Mouse (Mus musculus): Measurements from ENCODE around the gene Pth1r. TPM values are rescaled to one million over a fixed set of nuclear protein-coding genes. Genes with fewer than 3 reads are reported as not detected.

Gene Pth1r
- polyA plus RNA-seq (2015; fragmentation: Nextera tagmentation; extraction: Ambion mirVana) = 2.3 and 2.5 TPM in 2 replicates

GRCm38 (mm10) chr9:110746961-110747360 lies at the start of gene Pth1r:
Gene Pth1r (minus strand): TSS chr9:110747145.
- H3K27ac ChIP-seq (ENCODE audit: low read length) = no peak within 1 kb of the TSS
- 57% methylated on average over 7 of the region's 7 CpGs for WGBS (ENCODE audit: insufficient replicate concordance)
- no peak within 1 kb of the TSS for H3K9ac ChIP-seq (ENCODE audit: low read depth, low read length)
- H3K4me3 ChIP-seq (ENCODE audit: low read depth, low read length) = no peak within 1 kb of the TSS
- no peaks in the 10 kb centered on the region; the same call in 1 of the 2 replicates for H3K4me1 ChIP-seq (ENCODE audit: control insufficient read depth, low read depth, low read length)
- H3K36me3 ChIP-seq (ENCODE audit: control insufficient read depth, insufficient read depth) = no peaks in the 10 kb centered on the region
- no peak for ATAC-seq (ENCODE audit: low read depth)
- no peak within 1 kb of the TSS for H3K4me2 ChIP-seq (ENCODE audit: low read depth, low read length)
- peaks cover 38% of the 10 kb centered on the region for H3K27me3 ChIP-seq (ENCODE audit: control insufficient read depth, insufficient read depth, low read depth, low read length)
- no peaks in the 10 kb centered on the region for H3K9me3 ChIP-seq (replicated peaks; ENCODE audit: control insufficient read depth, low read length)

DNA sequence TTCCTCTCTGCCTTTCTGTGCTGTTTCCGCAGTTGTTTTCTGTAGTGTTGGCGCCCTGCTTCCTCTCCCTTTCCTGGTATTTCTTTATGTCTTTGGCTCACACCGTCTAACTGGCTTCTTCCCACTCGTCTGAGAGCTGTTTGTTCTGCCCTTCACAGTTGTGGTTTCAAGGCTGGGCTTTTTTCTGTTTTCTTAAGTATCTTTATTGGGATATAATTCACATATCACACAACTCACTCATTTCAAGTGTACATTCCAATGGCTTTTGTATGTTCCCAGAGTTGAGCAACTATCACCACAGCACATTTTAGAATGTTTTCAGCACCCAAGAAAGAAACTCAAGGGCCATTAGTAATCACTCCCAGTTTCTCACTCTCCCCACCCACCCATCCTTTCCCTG lies 43.5 kb upstream of the Pth1r start:
- no peak overlapping the region for H3K4me2 ChIP-seq (ENCODE audit: low read depth, low read length)
- no peak overlapping the region for H3K9ac ChIP-seq (ENCODE audit: low read depth, low read length)
- no peaks in the 10 kb centered on the region for H3K36me3 ChIP-seq (ENCODE audit: control insufficient read depth, insufficient read depth)
- H3K4me3 ChIP-seq (ENCODE audit: low read depth, low read length) = no peak overlapping the region
- ATAC-seq (ENCODE audit: low read depth) = no peak
- no peaks in the 10 kb centered on the region for H3K27me3 ChIP-seq (ENCODE audit: control insufficient read depth, insufficient read depth, low read depth, low read length)
- H3K9me3 ChIP-seq (replicated peaks; ENCODE audit: control insufficient read depth, low read length) = no peaks in the 10 kb centered on the region
- H3K4me1 ChIP-seq (ENCODE audit: control insufficient read depth, low read depth, low read length) = no peaks in the 10 kb centered on the region
- WGBS (ENCODE audit: insufficient replicate concordance) = 46% methylated on average over 4 of the region's 4 CpGs
- H3K27ac ChIP-seq (ENCODE audit: low read length) = no peak overlapping the region

- WGBS (ENCODE audit: insufficient replicate concordance) = 69% methylated on average over 3 of the region's 3 CpGs
- Histone ChIP-seq H3K4me2 (ENCODE audit: low read depth, low read length) (no peak overlapping the region), H3K27me3 (ENCODE audit: control insufficient read depth, insufficient read depth, low read depth, low read length) (no peaks in the 10 kb centered on the region)
Measured at GRCm38 (mm10) chr9:110788169-110788568, 41.2 kb upstream of the Pth1r start.

DNA sequence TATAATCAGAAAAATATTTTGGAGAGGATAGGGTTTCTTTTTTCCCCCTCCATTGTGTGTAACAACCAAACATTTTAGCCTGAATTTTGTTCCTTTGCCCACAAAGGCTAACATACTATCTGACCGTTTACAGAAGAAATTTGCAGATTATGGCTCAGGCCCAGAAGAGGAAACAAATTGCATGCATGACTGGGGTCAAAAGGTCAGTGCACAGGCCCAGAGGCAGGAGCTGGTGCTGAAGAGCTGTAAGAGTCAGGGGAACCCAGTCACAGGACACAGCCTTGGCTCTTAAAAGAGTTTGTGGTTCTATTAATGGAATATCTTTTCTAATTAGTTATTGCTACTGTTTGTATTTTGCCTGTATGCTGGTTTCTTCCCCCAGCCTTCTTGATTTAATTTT lies 36.7 kb upstream of the Pth1r start:
- no peak overlapping the region for H3K4me2 ChIP-seq (ENCODE audit: low read depth, low read length)
- no peaks in the 10 kb centered on the region for H3K4me1 ChIP-seq (ENCODE audit: control insufficient read depth, low read depth, low read length)
- no peak overlapping the region for H3K9ac ChIP-seq (ENCODE audit: low read depth, low read length)
- H3K36me3 ChIP-seq (ENCODE audit: control insufficient read depth, insufficient read depth) = no peaks in the 10 kb centered on the region
- H3K9me3 ChIP-seq (replicated peaks; ENCODE audit: control insufficient read depth, low read length) = no peaks in the 10 kb centered on the region
- no peak overlapping the region for H3K4me3 ChIP-seq (ENCODE audit: low read depth, low read length)
- H3K27ac ChIP-seq (ENCODE audit: low read length) = no peak overlapping the region
- 17% methylated on average over 1 of the region's 1 CpGs for WGBS (ENCODE audit: insufficient replicate concordance)
- ATAC-seq (ENCODE audit: low read depth) = no peak
- peaks cover 11% of the 10 kb centered on the region; the same call in 1 of the 2 replicates for H3K27me3 ChIP-seq (ENCODE audit: control insufficient read depth, insufficient read depth, low read depth, low read length)

More at GRCm38 (mm10) chr9:110788169-110788568, 41.2 kb upstream of the Pth1r start:
- Histone ChIP-seq H3K36me3 (ENCODE audit: control insufficient read depth, insufficient read depth) (no peaks in the 10 kb centered on the region), H3K27ac (ENCODE audit: low read length) (no peak overlapping the region), H3K4me3 (ENCODE audit: low read depth, low read length) (no peak overlapping the region), H3K9me3 (replicated peaks; ENCODE audit: control insufficient read depth, low read length) (no peaks in the 10 kb centered on the region), H3K4me1 (ENCODE audit: control insufficient read depth, low read depth, low read length) (no peaks in the 10 kb centered on the region), H3K9ac (ENCODE audit: low read depth, low read length) (no peak overlapping the region)
- no peak for ATAC-seq (ENCODE audit: low read depth)

DNA sequence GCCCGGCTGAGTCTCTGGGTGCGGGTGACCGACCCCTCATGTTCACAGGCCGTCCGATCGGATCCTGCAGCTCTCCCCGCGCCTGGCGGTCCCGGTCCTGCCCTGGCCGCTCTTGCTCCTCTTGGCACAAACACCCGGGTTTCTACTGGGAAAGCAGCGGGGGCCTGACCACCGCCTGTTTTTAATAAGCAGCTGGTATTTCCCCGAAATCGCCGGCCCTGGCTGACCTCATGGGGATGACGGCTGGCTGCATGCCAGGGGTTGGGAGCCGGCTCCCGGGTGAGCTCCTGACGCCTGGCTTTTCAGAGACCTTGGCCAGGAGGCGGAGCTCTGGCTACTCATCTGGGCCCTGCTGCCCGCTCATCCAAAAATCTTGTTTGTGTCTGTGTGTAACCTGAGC lies 34.8 kb upstream of the Pth1r start:
- ATAC-seq (ENCODE audit: low read depth) = peak; percentile 71
- Histone ChIP-seq H3K27me3 (ENCODE audit: control insufficient read depth, insufficient read depth, low read depth, low read length) (peaks cover 11% of the 10 kb centered on the region; the same call in 1 of the 2 replicates), H3K4me2 (ENCODE audit: low read depth, low read length) (peak overlapping the region; percentile 62), H3K4me1 (ENCODE audit: control insufficient read depth, low read depth, low read length) (no peaks in the 10 kb centered on the region), H3K36me3 (ENCODE audit: control insufficient read depth, insufficient read depth) (no peaks in the 10 kb centered on the region), H3K9ac (ENCODE audit: low read depth, low read length) (no peak overlapping the region), H3K4me3 (ENCODE audit: low read depth, low read length) (peak overlapping the region; percentile 46), H3K9me3 (replicated peaks; ENCODE audit: control insufficient read depth, low read length) (no peaks in the 10 kb centered on the region), H3K27ac (ENCODE audit: low read length) (no peak overlapping the region)
- WGBS (ENCODE audit: insufficient replicate concordance) = 3% methylated on average over 23 of the region's 23 CpGs

GRCm38 (mm10) chr9:110781256-110781721 lies 34.3 kb upstream of the Pth1r start:
- H3K9me3 ChIP-seq (replicated peaks; ENCODE audit: control insufficient read depth, low read length) = no peaks in the 10 kb centered on the region
- peaks cover 11% of the 10 kb centered on the region; the same call in 1 of the 2 replicates for H3K27me3 ChIP-seq (ENCODE audit: control insufficient read depth, insufficient read depth, low read depth, low read length)
- peak; percentile 88 for ATAC-seq (ENCODE audit: low read depth)
- H3K9ac ChIP-seq (ENCODE audit: low read depth, low read length) = no peak overlapping the region; the same call in 1 of the 2 replicates
- H3K4me3 ChIP-seq (ENCODE audit: low read depth, low read length) = peak overlapping the region; percentile 46
- no peak overlapping the region for H3K27ac ChIP-seq (ENCODE audit: low read length)
- H3K36me3 ChIP-seq (ENCODE audit: control insufficient read depth, insufficient read depth) = no peaks in the 10 kb centered on the region
- under 1% methylated on average over 43 of the region's 43 CpGs for WGBS (ENCODE audit: insufficient replicate concordance)
- peak overlapping the region; percentile 62 for H3K4me2 ChIP-seq (ENCODE audit: low read depth, low read length)
- H3K4me1 ChIP-seq (ENCODE audit: control insufficient read depth, low read depth, low read length) = no peaks in the 10 kb centered on the region

DNA sequence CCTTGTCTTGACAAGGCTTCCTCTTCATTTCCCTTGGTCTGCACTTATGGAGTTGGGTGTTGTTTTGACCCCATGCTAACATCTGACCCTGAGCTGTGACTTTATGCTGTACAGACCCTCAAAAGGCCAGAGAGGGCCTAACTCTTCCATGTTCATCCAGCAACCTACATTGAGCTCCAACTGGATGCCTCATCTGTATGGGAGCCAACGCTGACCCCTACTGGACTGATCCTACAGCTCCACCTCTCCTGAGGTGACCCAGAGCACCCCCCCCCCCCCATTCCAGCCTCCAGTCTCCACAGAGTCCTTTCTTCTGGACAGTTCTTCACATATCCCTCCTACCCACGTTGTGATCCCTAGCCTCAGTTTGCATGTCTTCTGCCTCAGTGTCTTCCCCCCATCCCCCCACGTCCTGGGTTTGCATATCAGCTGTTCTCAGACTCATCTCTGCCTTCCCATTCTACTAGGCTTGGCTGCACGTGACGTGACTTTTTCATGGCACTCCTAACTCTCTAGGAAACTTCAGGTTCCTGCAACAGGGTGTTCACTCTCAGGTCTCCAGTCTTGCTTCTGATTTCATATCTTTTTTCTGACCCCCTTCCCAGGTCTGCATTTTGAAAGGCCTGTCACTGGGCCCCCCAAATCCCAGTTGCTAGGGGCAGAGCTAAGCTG lies 32.4 kb upstream of the Pth1r start:
- Histone ChIP-seq H3K27me3 (ENCODE audit: control insufficient read depth, insufficient read depth, low read depth, low read length) (peaks cover 11% of the 10 kb centered on the region; the same call in 1 of the 2 replicates), H3K36me3 (ENCODE audit: control insufficient read depth, insufficient read depth) (no peaks in the 10 kb centered on the region), H3K4me1 (ENCODE audit: control insufficient read depth, low read depth, low read length) (no peaks in the 10 kb centered on the region), H3K4me3 (ENCODE audit: low read depth, low read length) (no peak overlapping the region), H3K27ac (ENCODE audit: low read length) (no peak overlapping the region), H3K4me2 (ENCODE audit: low read depth, low read length) (no peak overlapping the region), H3K9me3 (replicated peaks; ENCODE audit: control insufficient read depth, low read length) (no peaks in the 10 kb centered on the region), H3K9ac (ENCODE audit: low read depth, low read length) (no peak overlapping the region)
- 30% methylated on average over 5 of the region's 5 CpGs for WGBS (ENCODE audit: insufficient replicate concordance)
- no peak for ATAC-seq (ENCODE audit: low read depth)

GRCm38 (mm10) chr9:110778559-110778958 lies 31.6 kb upstream of the Pth1r start:
- Histone ChIP-seq H3K27me3 (ENCODE audit: control insufficient read depth, insufficient read depth, low read depth, low read length) (peaks cover 11% of the 10 kb centered on the region; the same call in 1 of the 2 replicates), H3K9ac (ENCODE audit: low read depth, low read length) (no peak overlapping the region), H3K4me2 (ENCODE audit: low read depth, low read length) (no peak overlapping the region), H3K4me3 (ENCODE audit: low read depth, low read length) (no peak overlapping the region), H3K9me3 (replicated peaks; ENCODE audit: control insufficient read depth, low read length) (no peaks in the 10 kb centered on the region), H3K27ac (ENCODE audit: low read length) (no peak overlapping the region), H3K4me1 (ENCODE audit: control insufficient read depth, low read depth, low read length) (no peaks in the 10 kb centered on the region), H3K36me3 (ENCODE audit: control insufficient read depth, insufficient read depth) (no peaks in the 10 kb centered on the region)
- 61% methylated on average over 7 of the region's 7 CpGs for WGBS (ENCODE audit: insufficient replicate concordance)
- no peak for ATAC-seq (ENCODE audit: low read depth)

DNA sequence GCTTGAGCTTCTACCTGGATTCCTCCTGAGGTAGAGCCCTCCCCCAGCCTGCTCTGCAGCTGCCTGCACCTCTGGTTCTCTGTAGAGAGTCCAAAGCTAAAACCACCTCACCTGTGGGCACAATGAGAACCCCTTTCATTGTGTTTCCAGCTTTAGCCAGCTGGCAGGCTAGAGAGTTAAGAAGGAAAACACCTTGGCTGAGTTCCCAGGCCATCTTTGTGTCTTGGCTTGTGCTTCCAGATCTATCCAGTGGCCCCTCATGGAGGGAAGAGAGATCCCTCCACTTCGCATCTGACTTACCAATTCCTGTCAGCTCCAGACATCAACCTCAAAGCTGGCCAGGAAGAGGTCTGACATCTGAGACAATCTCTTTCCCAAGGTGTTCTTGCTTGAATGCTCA lies 31.2 kb upstream of the Pth1r start:
- H3K27ac ChIP-seq (ENCODE audit: low read length) = no peak overlapping the region
- H3K36me3 ChIP-seq (ENCODE audit: control insufficient read depth, insufficient read depth) = no peaks in the 10 kb centered on the region
- H3K9ac ChIP-seq (ENCODE audit: low read depth, low read length) = no peak overlapping the region
- no peaks in the 10 kb centered on the region for H3K4me1 ChIP-seq (ENCODE audit: control insufficient read depth, low read depth, low read length)
- H3K4me2 ChIP-seq (ENCODE audit: low read depth, low read length) = no peak overlapping the region
- H3K4me3 ChIP-seq (ENCODE audit: low read depth, low read length) = no peak overlapping the region
- H3K27me3 ChIP-seq (ENCODE audit: control insufficient read depth, insufficient read depth, low read depth, low read length) = peaks cover 11% of the 10 kb centered on the region; the same call in 1 of the 2 replicates
- H3K9me3 ChIP-seq (replicated peaks; ENCODE audit: control insufficient read depth, low read length) = no peaks in the 10 kb centered on the region
- 72% methylated on average over 1 of the region's 1 CpGs for WGBS (ENCODE audit: insufficient replicate concordance)
- ATAC-seq (ENCODE audit: low read depth) = no peak

Data from liver, embryonic 16.5 days (tissue).